Mouse (Mus musculus) CH12.LX (cell line): Measurements from ENCODE around the gene Olfr16. TPM values are rescaled to one million over a fixed set of nuclear protein-coding genes. Genes with fewer than 3 reads are reported as not detected.

Experiments
- DNase-seq: peaks from one replicate; pipeline ENCODE4 v3.0.0-alpha.2; 2013; ENCODE audit errors: extremely low read depth
- H3K27ac ChIP-seq: 2 replicates; pipeline ENCODE4 v1.5.1; 2012; ENCODE audit warnings: low read depth, mild to moderate bottlenecking, control low read depth, moderate library complexity; ENCODE audit not compliant: insufficient read depth
- H3K27me3 ChIP-seq: replicated peaks from 2 replicates; pipeline ENCODE3; 2012; ENCODE audit warnings: inconsistent platforms
- H3K36me3 ChIP-seq, 2 experiments: replicated peaks in 1 of 2; 2 replicates each; pipeline versions ENCODE3 to v1.6.1; 2012; ENCODE audit warnings: inconsistent platforms in 1 of 2, low read length in 1 of 2, mild to moderate bottlenecking in 1 of 2, mixed read lengths in 1 of 2, moderate library complexity in 1 of 2; ENCODE audit not compliant: control insufficient read depth in 1 of 2, insufficient read depth in 1 of 2
- H3K4me1 ChIP-seq, 2 experiments: 2 replicates each; pipeline ENCODE4 v1.6.1; 2012; ENCODE audit warnings: inconsistent platforms in 1 of 2, moderate library complexity in 1 of 2; ENCODE audit not compliant: insufficient read depth in 2 of 2, control insufficient read depth in 1 of 2
- H3K4me2 ChIP-seq: 2 replicates; pipeline ENCODE4 v1.6.1; 2012; ENCODE audit warnings: low read depth, mild to moderate bottlenecking, control low read depth; ENCODE audit not compliant: poor library complexity, insufficient read depth, severe bottlenecking
- H3K4me3 ChIP-seq, 3 experiments: fragments of 150-350 bp in 1 of 3; sonication (generic) in 1 of 3; replicated peaks in 1 of 3; 2 replicates each; pipeline versions ENCODE3 to v1.5.1; 2011 to 2012; ENCODE audit warnings: low read depth in 2 of 3, low read length in 2 of 3, mild to moderate bottlenecking in 2 of 3, moderate library complexity in 2 of 3, control low read depth in 1 of 3, improper control_type of control experiment in 1 of 3, inconsistent platforms in 1 of 3, mixed read lengths in 1 of 3; ENCODE audit not compliant: poor library complexity in 1 of 3
- H3K79me2 ChIP-seq: replicated peaks from 2 replicates; pipeline ENCODE4 v1.6.1; 2012; ENCODE audit warnings: mild to moderate bottlenecking, moderate library complexity; ENCODE audit not compliant: control insufficient read depth, poor library complexity, insufficient read depth, severe bottlenecking; ENCODE audit errors: extremely low read depth
- H3K9ac ChIP-seq: 2 replicates; pipeline ENCODE4 v1.6.1; 2012; ENCODE audit warnings: low read depth, mild to moderate bottlenecking, control low read depth, moderate library complexity; ENCODE audit not compliant: insufficient read depth
- H3K9me3 ChIP-seq: replicated peaks from 2 replicates; pipeline ENCODE3; 2012; ENCODE audit warnings: low read length, inconsistent platforms, mixed read lengths
- BHLHE40 ChIP-seq: IDR thresholded peaks from 2 replicates; pipeline ENCODE4 v1.6.1; 2011; ENCODE audit warnings: mild to moderate bottlenecking, low read depth, low read length, improper control_type of control experiment
- ETS1 ChIP-seq: conservative IDR thresholded peaks from 2 replicates; pipeline ENCODE4 v1.6.1; 2012; ENCODE audit warnings: low read depth, mild to moderate bottlenecking, inconsistent platforms, low read length, improper control_type of control experiment, moderate library complexity
- HCFC1 ChIP-seq: IDR thresholded peaks from 2 replicates; pipeline ENCODE4 v1.6.1; 2012; ENCODE audit warnings: low read depth, mild to moderate bottlenecking, inconsistent platforms, low read length, improper control_type of control experiment
- IRF4 ChIP-seq: IDR thresholded peaks from 2 replicates; pipeline ENCODE4 v1.6.1; 2014; ENCODE audit warnings: low read depth, mild to moderate bottlenecking, inconsistent platforms, low read length, improper control_type of control experiment
- MAZ ChIP-seq: IDR thresholded peaks from 2 replicates; pipeline ENCODE4 v1.6.1; 2012; ENCODE audit warnings: low read depth, mild to moderate bottlenecking, inconsistent platforms, low read length, improper control_type of control experiment, moderate library complexity
- MEF2A ChIP-seq: IDR thresholded peaks from 2 replicates; pipeline ENCODE4 v1.6.1; 2014; ENCODE audit warnings: low read depth, mild to moderate bottlenecking, inconsistent platforms, low read length, improper control_type of control experiment, borderline replicate concordance
- MXI1 ChIP-seq: IDR thresholded peaks from 2 replicates; pipeline ENCODE4 v1.6.1; 2011; ENCODE audit warnings: mild to moderate bottlenecking, low read depth, low read length, improper control_type of control experiment
- MYC ChIP-seq: IDR thresholded peaks from 2 replicates; pipeline ENCODE4 v1.6.1; 2011; ENCODE audit warnings: low read depth, mild to moderate bottlenecking, improper control_type of control experiment, low read length
- PAX5 ChIP-seq: IDR thresholded peaks from 2 replicates; pipeline ENCODE4 v1.6.1; 2012; ENCODE audit warnings: low read length, inconsistent platforms, mixed read lengths
- POLR2A ChIP-seq: IDR thresholded peaks from 2 replicates; pipeline ENCODE4 v1.6.1; 2011; ENCODE audit warnings: low read depth, mild to moderate bottlenecking, improper control_type of control experiment, low read length
- RAD21 ChIP-seq: IDR thresholded peaks from 2 replicates; pipeline ENCODE4 v1.6.1; 2011; ENCODE audit warnings: low read depth, mild to moderate bottlenecking, low read length, improper control_type of control experiment, moderate library complexity
- SIN3A ChIP-seq: IDR thresholded peaks from 2 replicates; pipeline ENCODE4 v1.6.1; 2012; ENCODE audit warnings: low read length, improper control_type of control experiment, inconsistent platforms
- SMC3 ChIP-seq: IDR thresholded peaks from 2 replicates; pipeline ENCODE4 v1.6.1; 2011; ENCODE audit warnings: low read depth, low read length, improper control_type of control experiment
- UBTF ChIP-seq: IDR thresholded peaks from 2 replicates; pipeline ENCODE4 v1.6.1; 2012; ENCODE audit warnings: low read depth, mild to moderate bottlenecking, inconsistent platforms, low read length, improper control_type of control experiment, moderate library complexity
- USF1 ChIP-seq: IDR thresholded peaks from 2 replicates; pipeline ENCODE4 v1.6.1; 2014; ENCODE audit warnings: low read depth, mild to moderate bottlenecking, inconsistent platforms, low read length, improper control_type of control experiment
- USF2 ChIP-seq: conservative IDR thresholded peaks from 2 replicates; pipeline ENCODE4 v1.6.1; 2011; ENCODE audit warnings: low read depth, low read length, improper control_type of control experiment
- ZNF384 ChIP-seq: IDR thresholded peaks from 2 replicates; pipeline ENCODE4 v1.6.1; 2012; ENCODE audit warnings: low read depth, low read length, improper control_type of control experiment, inconsistent platforms
- dilution Hi-C: fragments of 300-500 bp; cut with MboI; formaldehyde crosslinking; loops from 2 replicates; pipeline ENCODE4 v1.14.3; 2020; ENCODE audit warnings: low sequenced_read_pairs; ENCODE audit not compliant: extremely low pct_unique_long_range_greater_than_20kb, extremely low pct_ligation_motif_present
- in situ Hi-C: fragments of 300-500 bp; cut with MboI; formaldehyde crosslinking; loops from 3 replicates; pipeline ENCODE4 v1.14.3; 2019; ENCODE audit warnings: low sequenced_read_pairs, low pct_ligation_motif_present, low pct_unique_long_range_greater_than_20kb, mixed read lengths
- polyA plus RNA-seq: library from polyadenylated mRNA; unstranded; fragments of >175 nt; gene quantifications from 2 replicates; pipeline ENCODE4 v1.2.1, GENCODE M21; 2012; ENCODE audit warnings: low read depth; ENCODE audit not compliant: insufficient read length
- total RNA-seq, 2 experiments: library from RNA; depleted of rRNA; stranded (reverse); fragments of 300-350 nt in 1 of 2; fragments of >200 nt in 1 of 2; gene quantifications; 2 replicates each; pipeline ENCODE4 v1.2.3; 2012 to 2014

The Olfr16 gene
- total and polyA plus RNA-seq, 3 experiments, result not detected

GRCm38 (mm10) chr1:172989794-172990634, 39.8 kb downstream of the Olfr16 start:
- dilution Hi-C loops, result no loop called here
- no peak overlapping the region for H3K27ac ChIP-seq
- in situ Hi-C loops, result no loop called here

GRCm38 (mm10) chr1:172990635-172991009, 40.4 kb downstream of the Olfr16 start:
- dilution Hi-C loops (no loop called here), in situ Hi-C loops (no loop called here)
- no peak overlapping the region for H3K27ac ChIP-seq
- H3K9ac ChIP-seq, result no peak overlapping the region
- H3K4me1 ChIP-seq, result no peaks in the 10 kb centered on the region
- H3K27me3 ChIP-seq, result no peaks in the 10 kb centered on the region
- no peaks in the 10 kb centered on the region for H3K36me3 ChIP-seq
- H3K9me3 ChIP-seq, result no peaks in the 10 kb centered on the region
- H3K4me3 ChIP-seq, result no peak overlapping the region
- DNase-seq, result no peak
- no peak for TF ChIP-seq ZNF384
- TF ChIP-seq MXI1, result no peak
- no peak for TF ChIP-seq USF2
- no peak for TF ChIP-seq PAX5
- no peak for TF ChIP-seq MAZ
- no peak for TF ChIP-seq IRF4
- TF ChIP-seq SIN3A, result no peak
- no peak for TF ChIP-seq MEF2A
- TF ChIP-seq MYC, result no peak
- no peak for TF ChIP-seq ETS1
- no peak for TF ChIP-seq BHLHE40
- no peaks in the 10 kb centered on the region for H3K79me2 ChIP-seq
- no peak overlapping the region for H3K4me2 ChIP-seq

More at GRCm38 (mm10) chr1:172989794-172990634, 39.8 kb downstream of the Olfr16 start:
- DNase-seq, result no peak
- H3K79me2 ChIP-seq, result no peaks in the 10 kb centered on the region
- no peaks in the 10 kb centered on the region for H3K9me3 ChIP-seq
- no peak overlapping the region for H3K4me3 ChIP-seq
- H3K4me2 ChIP-seq, result no peak overlapping the region
- no peaks in the 10 kb centered on the region for H3K4me1 ChIP-seq
- H3K27me3 ChIP-seq, result no peaks in the 10 kb centered on the region
- no peaks in the 10 kb centered on the region for H3K36me3 ChIP-seq
- TF ChIP-seq RAD21, result no peak
- TF ChIP-seq MEF2A, result no peak
- no peak for TF ChIP-seq HCFC1
- TF ChIP-seq ETS1, result no peak
- TF ChIP-seq POLR2A, result no peak
- TF ChIP-seq UBTF, result no peak
- TF ChIP-seq MYC, result no peak
- no peak for TF ChIP-seq USF1
- no peak for TF ChIP-seq SMC3
- TF ChIP-seq, all 38 proteins: peak for 0
- no peak overlapping the region for H3K9ac ChIP-seq

Other genes with a start within 250 kb of the Olfr16 start
- 1.8 and 2.9 TPM in 2 replicates for gene Apcs, start 55.4 kb upstream of the Olfr16 start, total RNA-seq (2012; rRNA removed)
- 4.7 and 5.7 TPM in 2 replicates for gene Apcs, start 55.4 kb upstream of the Olfr16 start, total RNA-seq (2014; rRNA removed)
- 3.2 and 3.4 TPM in 2 replicates for gene Apcs, start 55.4 kb upstream of the Olfr16 start, polyA plus RNA-seq
- gene Olfr1408, start 187.0 kb downstream of the Olfr16 start, total RNA-seq (2012; rRNA removed), result not detected in 2 replicates
- gene Olfr1408, start 187.0 kb downstream of the Olfr16 start, total RNA-seq (2014; rRNA removed), result not detected in 2 replicates
- gene Olfr1408, start 187.0 kb downstream of the Olfr16 start, polyA plus RNA-seq, result not detected in 2 replicates
- gene Olfr1406, start 240.2 kb downstream of the Olfr16 start, total RNA-seq (2012; rRNA removed), result not detected in 2 replicates
- gene Olfr1406, start 240.2 kb downstream of the Olfr16 start, total RNA-seq (2014; rRNA removed), result not detected in 2 replicates
- not detected in 2 replicates for gene Olfr1406, start 240.2 kb downstream of the Olfr16 start, polyA plus RNA-seq
- gene Olfr218, start 247.4 kb downstream of the Olfr16 start, total RNA-seq (2012; rRNA removed), result not detected in 2 replicates
- gene Olfr218, start 247.4 kb downstream of the Olfr16 start, total RNA-seq (2014; rRNA removed), result not detected in 2 replicates
- gene Olfr218, start 247.4 kb downstream of the Olfr16 start, polyA plus RNA-seq, result not detected in 2 replicates